Mouse (Mus musculus) lung, postnatal 25 days (tissue): ENCODE data around the gene Aptx.

Experiments
- DNase-seq: peaks from one replicate; pipeline ENCODE4 v3.0.0; 2022; ENCODE audit warnings: low spot score

Aptx gene

DNA sequence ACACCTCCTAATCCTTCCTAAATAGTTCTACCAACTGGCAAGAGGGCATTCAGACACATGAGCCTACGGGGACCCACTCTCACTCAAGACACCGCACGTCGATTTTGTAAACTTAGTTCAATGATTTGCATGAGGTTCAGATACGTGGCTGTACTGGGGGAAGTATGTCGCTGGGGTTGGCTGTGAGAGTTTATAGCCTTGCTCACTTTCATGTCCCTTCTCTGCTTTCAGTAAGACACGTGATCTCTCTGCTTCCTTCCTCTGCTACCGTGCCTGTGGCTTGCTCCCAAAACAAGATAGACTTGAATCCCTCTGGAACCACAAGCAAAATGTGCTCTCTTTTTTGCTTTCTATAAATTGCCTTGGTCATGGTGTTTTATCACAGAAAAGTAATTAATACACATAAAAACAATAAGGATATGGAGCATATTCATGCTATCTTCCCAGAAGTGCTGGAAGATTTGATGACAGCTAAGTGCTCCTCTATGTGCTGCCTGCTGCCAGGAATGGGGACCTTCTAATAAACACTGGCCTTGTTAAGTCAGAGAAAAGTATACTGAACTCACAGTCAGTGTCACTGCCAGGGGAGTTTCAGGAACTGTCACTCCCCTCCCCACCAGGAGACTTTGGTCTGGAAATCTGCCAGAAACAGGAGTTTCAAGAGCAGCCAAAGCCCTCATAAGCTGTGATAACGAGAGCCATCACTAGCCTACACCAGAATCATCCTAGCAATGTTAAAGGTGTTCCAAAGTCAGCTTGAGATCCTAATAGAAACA lies 36.6 kb downstream of the Aptx start:
- DNase-seq = no peak

GRCm38 (mm10) chr4:40651055-40651454 lies 51.9 kb downstream of the Aptx start:
- DNase-seq = no peak

DNA sequence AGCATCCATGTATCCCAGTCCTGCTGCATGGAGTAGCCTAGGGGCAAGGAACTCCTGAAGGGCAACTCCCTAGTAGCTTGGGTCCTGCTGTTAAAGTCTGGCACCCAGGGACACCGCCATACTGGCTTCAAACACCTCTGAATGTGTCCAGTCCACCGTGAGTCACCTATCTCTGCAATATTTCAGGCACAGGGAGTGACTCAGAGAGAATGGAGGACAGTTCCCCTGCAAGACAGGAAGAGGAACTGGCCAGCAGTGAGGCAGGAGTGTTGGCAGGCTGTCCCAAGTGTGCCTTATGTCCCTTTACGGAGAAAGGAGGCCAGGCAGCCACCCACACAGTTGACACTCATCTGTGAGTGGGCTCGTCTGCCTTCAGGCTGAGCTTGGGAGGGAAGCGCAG lies 53.9 kb downstream of the Aptx start:
- DNase-seq = no peak

GRCm38 (mm10) chr4:40643567-40643966 lies 59.4 kb downstream of the Aptx start:
- DNase-seq = no peak

GRCm38 (mm10) chr4:40640991-40641390 lies 62.0 kb downstream of the Aptx start:
- no peak for DNase-seq
